Mouse (Mus musculus): ENCODE measurements around the gene Tbx3. TPM values are rescaled to one million over a fixed set of nuclear protein-coding genes. Genes with fewer than 3 reads are reported as not detected.

Tbx3 gene
- total and polyA plus RNA-seq, 3 experiments, result 4.4 to 10.4 (median 10.2) TPM

- H3K79me2 ChIP-seq (replicated peaks; ENCODE audit: control insufficient read depth, insufficient read depth, low read length), result no peaks in the 10 kb centered on the region
- H3K27me3 ChIP-seq (ENCODE audit: control insufficient read depth, insufficient read depth, low read length), result 0 out of 2 replicates have a peak, but pooled peaks cover 2% of the 10 kb centered on the region
- no peaks in the 10 kb centered on the region for H3K4me1 ChIP-seq (ENCODE audit: control insufficient read depth, insufficient read depth, low read length)
- TF ChIP-seq EP300 (IDR thresholded peaks at IDR 0.05; ENCODE audit: insufficient read depth, low read depth, low read length) (no peak), POLR2A (IDR thresholded peaks at IDR 0.05; ENCODE audit: insufficient read depth, low read depth, low read length) (no peak), CTCF (IDR thresholded peaks at IDR 0.05) (no peak)
- H3K9ac ChIP-seq (ENCODE audit: low read depth, low read length), result no peak overlapping the region
- H3K4me3 ChIP-seq, result no peak overlapping the region
- no peak overlapping the region for H3K27ac ChIP-seq
- intact Hi-C loops (cut with DNase I), result no loop called here
- H3K36me3 ChIP-seq (ENCODE audit: control insufficient read depth, insufficient read depth, low read length), result no peaks in the 10 kb centered on the region
- DNase-seq, result no peak
- WGBS, result 59% methylated on average over 3 of the region's 3 CpGs
Measured at GRCm38 (mm10) chr5:119641714-119642113, 28.8 kb upstream of the Tbx3 start.

GRCm38 (mm10) chr5:119646965-119647364 lies 23.5 kb upstream of the Tbx3 start:
- Histone ChIP-seq H3K36me3 (ENCODE audit: control insufficient read depth, insufficient read depth, low read length) (no peaks in the 10 kb centered on the region), H3K27ac (no peak overlapping the region), H3K9ac (ENCODE audit: low read depth, low read length) (no peak overlapping the region), H3K4me3 (no peak overlapping the region), H3K27me3 (ENCODE audit: control insufficient read depth, insufficient read depth, low read length) (0 out of 2 replicates have a peak, but pooled peaks cover 2% of the 10 kb centered on the region), H3K4me1 (ENCODE audit: control insufficient read depth, insufficient read depth, low read length) (no peaks in the 10 kb centered on the region), H3K79me2 (replicated peaks; ENCODE audit: control insufficient read depth, insufficient read depth, low read length) (no peaks in the 10 kb centered on the region)
- intact Hi-C loops (cut with DNase I), result no loop called here
- no peak for TF ChIP-seq EP300 (IDR thresholded peaks at IDR 0.05; ENCODE audit: insufficient read depth, low read depth, low read length)
- no peak for TF ChIP-seq CTCF (IDR thresholded peaks at IDR 0.05)
- TF ChIP-seq POLR2A (IDR thresholded peaks at IDR 0.05; ENCODE audit: insufficient read depth, low read depth, low read length), result no peak
- no peak for DNase-seq
- 77% methylated on average over 2 of the region's 2 CpGs for WGBS

GRCm38 (mm10) chr5:119651135-119651965 lies 19.1 kb upstream of the Tbx3 start:
- intact Hi-C loops (cut with DNase I), result no loop called here
- WGBS, result 32% methylated on average over 13 of the region's 13 CpGs
- Histone ChIP-seq H3K27ac (no peak overlapping the region), H3K79me2 (replicated peaks; ENCODE audit: control insufficient read depth, insufficient read depth, low read length) (no peaks in the 10 kb centered on the region), H3K36me3 (ENCODE audit: control insufficient read depth, insufficient read depth, low read length) (no peaks in the 10 kb centered on the region), H3K4me3 (no peak overlapping the region), H3K4me1 (ENCODE audit: control insufficient read depth, insufficient read depth, low read length) (no peaks in the 10 kb centered on the region), H3K9ac (ENCODE audit: low read depth, low read length) (no peak overlapping the region), H3K27me3 (ENCODE audit: control insufficient read depth, insufficient read depth, low read length) (no peaks in the 10 kb centered on the region)
- 0 out of 2 replicates have a peak, but pooled peaks have one; percentile 20 for TF ChIP-seq EP300 (IDR thresholded peaks at IDR 0.05; ENCODE audit: insufficient read depth, low read depth, low read length)
- TF ChIP-seq CTCF (IDR thresholded peaks at IDR 0.05), result no peak
- no peak for TF ChIP-seq POLR2A (IDR thresholded peaks at IDR 0.05; ENCODE audit: insufficient read depth, low read depth, low read length)
- peak in 1 of 2 experiments; percentile 37 for DNase-seq

- Histone ChIP-seq H3K36me3 (ENCODE audit: control insufficient read depth, insufficient read depth, low read length) (no peaks in the 10 kb centered on the region), H3K9ac (ENCODE audit: low read depth, low read length) (no peak overlapping the region), H3K4me3 (no peak overlapping the region), H3K27ac (no peak overlapping the region), H3K27me3 (ENCODE audit: control insufficient read depth, insufficient read depth, low read length) (peaks cover 19% of the 10 kb centered on the region), H3K4me1 (ENCODE audit: control insufficient read depth, insufficient read depth, low read length) (no peaks in the 10 kb centered on the region), H3K79me2 (replicated peaks; ENCODE audit: control insufficient read depth, insufficient read depth, low read length) (no peaks in the 10 kb centered on the region)
- no peak for TF ChIP-seq EP300 (IDR thresholded peaks at IDR 0.05; ENCODE audit: insufficient read depth, low read depth, low read length)
- no peak for TF ChIP-seq CTCF (IDR thresholded peaks at IDR 0.05)
- no peak for TF ChIP-seq POLR2A (IDR thresholded peaks at IDR 0.05; ENCODE audit: insufficient read depth, low read depth, low read length)
- WGBS, result 25% methylated on average over 7 of the region's 7 CpGs
- DNase-seq, result no peak
- intact Hi-C loops (cut with DNase I), result no loop called here
Measured at GRCm38 (mm10) chr5:119656354-119656753, 14.1 kb upstream of the Tbx3 start.

GRCm38 (mm10) chr5:119656856-119657255 lies 13.6 kb upstream of the Tbx3 start:
- H3K36me3 ChIP-seq (ENCODE audit: control insufficient read depth, insufficient read depth, low read length), result no peaks in the 10 kb centered on the region
- intact Hi-C loops (cut with DNase I), result no loop called here
- no peak overlapping the region for H3K9ac ChIP-seq (ENCODE audit: low read depth, low read length)
- no peak for DNase-seq
- no peak overlapping the region for H3K27ac ChIP-seq
- no peaks in the 10 kb centered on the region for H3K79me2 ChIP-seq (replicated peaks; ENCODE audit: control insufficient read depth, insufficient read depth, low read length)
- no peaks in the 10 kb centered on the region for H3K4me1 ChIP-seq (ENCODE audit: control insufficient read depth, insufficient read depth, low read length)
- no peak for TF ChIP-seq POLR2A (IDR thresholded peaks at IDR 0.05; ENCODE audit: insufficient read depth, low read depth, low read length)
- no peak for TF ChIP-seq EP300 (IDR thresholded peaks at IDR 0.05; ENCODE audit: insufficient read depth, low read depth, low read length)
- TF ChIP-seq CTCF (IDR thresholded peaks at IDR 0.05), result no peak
- peaks cover 19% of the 10 kb centered on the region for H3K27me3 ChIP-seq (ENCODE audit: control insufficient read depth, insufficient read depth, low read length)
- 14% methylated on average over 21 of the region's 21 CpGs for WGBS
- no peak overlapping the region for H3K4me3 ChIP-seq

- Histone ChIP-seq H3K79me2 (replicated peaks; ENCODE audit: control insufficient read depth, insufficient read depth, low read length) (no peaks in the 10 kb centered on the region), H3K36me3 (ENCODE audit: control insufficient read depth, insufficient read depth, low read length) (no peaks in the 10 kb centered on the region), H3K9ac (ENCODE audit: low read depth, low read length) (no peak overlapping the region), H3K4me1 (ENCODE audit: control insufficient read depth, insufficient read depth, low read length) (no peaks in the 10 kb centered on the region), H3K4me3 (no peak overlapping the region), H3K27me3 (ENCODE audit: control insufficient read depth, insufficient read depth, low read length) (peaks cover 19% of the 10 kb centered on the region), H3K27ac (no peak overlapping the region)
- DNase-seq, result no peak
- intact Hi-C loops (cut with DNase I), result no loop called here
- 19% methylated on average over 6 of the region's 6 CpGs for WGBS
- no peak for TF ChIP-seq CTCF (IDR thresholded peaks at IDR 0.05)
- TF ChIP-seq EP300 (IDR thresholded peaks at IDR 0.05; ENCODE audit: insufficient read depth, low read depth, low read length), result no peak
- no peak for TF ChIP-seq POLR2A (IDR thresholded peaks at IDR 0.05; ENCODE audit: insufficient read depth, low read depth, low read length)
Measured at GRCm38 (mm10) chr5:119657362-119657761, 13.1 kb upstream of the Tbx3 start.
